In genomic region chr4:21786268-21786667, GRCm38 (mm10) we compare ENCODE assay signal across 16 mouse cellular contexts. TPM values are rescaled to one million over a fixed set of nuclear protein-coding genes. Genes with fewer than 3 reads are reported as not detected.
DNase-seq lines count a peak whose midpoint lies in the region; TF ChIP-seq lines count a peak whose summit lies in the region.
"Had no signal": no experiment of that assay in that cellular context is flagged by ENCODE, and none has a peak within 500 bp of the region (broad histone marks: within the 10 kb centered on the region; RNA-seq: fewer than 3 reads in every experiment).

No protein-coding gene starts in this region.

- DNase-seq in CH12.LX (ENCODE audit: extremely low read depth), result peak; percentile 81
- no peak for DNase-seq in lung, adult 18-20 months
- DNase-seq: adrenal gland, adult 2 months; adrenal gland, adult 8-10 months; adrenal gland, postnatal 10 days; adrenal gland, postnatal 14 days; adrenal gland, postnatal 25 days; adrenal gland, postnatal 36 days; B cell, adult 2 months; cerebellum, adult 11 months; cerebellum, adult 11-12 months; cerebellum, adult 18-20 months; cerebellum, adult 2 months; cerebellum, adult 8-10 months had no signal

- no peak overlapping the region for H3K27ac ChIP-seq in CH12.LX (ENCODE audit: insufficient read depth, low read depth)

- no peak overlapping the region for H3K4me3 ChIP-seq in CH12.LX (replicated peaks in 1 of 3; ENCODE audit: low read depth in 2 of 3, low read length in 2 of 3, poor library complexity in 1 of 3)

- no peak for TF ChIP-seq POLR2A in CH12.LX (IDR thresholded peaks at IDR 0.05; ENCODE audit: low read depth, low read length)

- in situ Hi-C loops in CH12.LX (cut with MboI; ENCODE audit: low pct_ligation_motif_present, low pct_unique_long_range_greater_than_20kb, low sequenced_read_pairs), result no loop called here

- H3K79me2 ChIP-seq in CH12.LX (replicated peaks; ENCODE audit: control insufficient read depth, extremely low read depth, insufficient read depth, poor library complexity, severe bottlenecking), result no peaks in the 10 kb centered on the region

- H3K9ac ChIP-seq in CH12.LX (ENCODE audit: insufficient read depth, low read depth), result no peak overlapping the region

- no peaks in the 10 kb centered on the region for H3K27me3 ChIP-seq in CH12.LX (replicated peaks)
- H3K27me3 ChIP-seq: Patski had no signal

- dilution Hi-C loops in CH12.LX (cut with MboI; ENCODE audit: extremely low pct_ligation_motif_present, extremely low pct_unique_long_range_greater_than_20kb, low sequenced_read_pairs), result no loop called here

- TF ChIP-seq RAD21 in CH12.LX (IDR thresholded peaks at IDR 0.05; ENCODE audit: low read depth, low read length), result no peak

- no peaks in the 10 kb centered on the region for H3K9me3 ChIP-seq in CH12.LX (replicated peaks; ENCODE audit: low read length)
- H3K9me3 ChIP-seq: G1E had no signal

- TF ChIP-seq EP300 in CH12.LX (IDR thresholded peaks at IDR 0.05; ENCODE audit: low read length), result peak; percentile 44

- H3K4me2 ChIP-seq in CH12.LX (ENCODE audit: insufficient read depth, low read depth, poor library complexity, severe bottlenecking), result no peak overlapping the region

- no peak for TF ChIP-seq CTCF in CH12.LX (conservative IDR thresholded peaks at IDR 0.05 in 1 of 2, IDR thresholded peaks at IDR 0.05 in 1 of 2; ENCODE audit: low read depth in 2 of 2, low read length in 2 of 2)

- H3K4me1 ChIP-seq in CH12.LX (ENCODE audit: control insufficient read depth in 1 of 2, insufficient read depth in 2 of 2), result peaks cover 0 to 27% of the 10 kb centered on the region in 2 experiments; a peak in 2 of 4 replicates

- peaks cover 53 to 81% of the 10 kb centered on the region in 2 experiments for H3K36me3 ChIP-seq in CH12.LX (replicated peaks in 1 of 2; ENCODE audit: control insufficient read depth in 1 of 2, insufficient read depth in 1 of 2, low read length in 1 of 2)

TF ChIP-seq in CH12.LX, 34 proteins besides CTCF, POLR2A, EP300 and RAD21:
- peak; percentile 39; the same call in 1 of the 2 replicates for TF ChIP-seq ZNF384 (IDR thresholded peaks at IDR 0.05; ENCODE audit: low read depth, low read length)
- TF ChIP-seq TCF12 (IDR thresholded peaks at IDR 0.05; ENCODE audit: low read depth, low read length), result no peak
- TF ChIP-seq BHLHE40 (IDR thresholded peaks at IDR 0.05; ENCODE audit: low read depth, low read length), result peak; percentile 64
- peak; percentile 21; the same call in 1 of the 2 replicates for TF ChIP-seq MEF2A (IDR thresholded peaks at IDR 0.05; ENCODE audit: borderline replicate concordance, low read depth, low read length)

RNA-seq across cellular contexts. Expression of gene Tstd3, which starts 19.3 kb away (rescaled TPM):
- total RNA-seq in CH12.LX (2012; rRNA removed) (24.6 and 25.6 TPM in 2 replicates), CH12.LX (2014; rRNA removed) (51.0 and 57.1 TPM in 2 replicates)
- 37.2 and 39.9 TPM in 2 replicates for polyA plus RNA-seq in CH12.LX (2012; ENCODE audit: insufficient read length, low read depth)

RNA-seq across cellular contexts. Expression of gene Usp45, which starts 19.3 kb away (rescaled TPM):
- total RNA-seq in CH12.LX (2012; rRNA removed), result 17.4 and 17.5 TPM in 2 replicates
- total RNA-seq in CH12.LX (2014; rRNA removed), result 30.6 and 37.0 TPM in 2 replicates
- polyA plus RNA-seq in CH12.LX (2012; ENCODE audit: insufficient read length, low read depth), result 16.7 and 23.3 TPM in 2 replicates

RNA-seq across cellular contexts. Expression of gene Ccnc, which starts 58.8 kb away (rescaled TPM):
- total RNA-seq in CH12.LX (2012; rRNA removed) (20.7 and 22.7 TPM in 2 replicates), CH12.LX (2014; rRNA removed) (61.4 and 73.0 TPM in 2 replicates)
- 24.4 and 32.3 TPM in 2 replicates for polyA plus RNA-seq in CH12.LX (2012; ENCODE audit: insufficient read length, low read depth)
